Mouse (Mus musculus) lung, embryonic 15.5 days (tissue): ENCODE measurements at regions not wholly inside any gene's neighbourhood (a gene's known extent, or its start where the extent isn't known, plus 50 kb on each side); places are given as distances from the start of the nearest gene placed in this dataset.

Experiments used
- ATAC-seq: fragments of 200-750 bp; cut with Nextera tagmentation; 2 replicates; pipeline ENCODE4 v1.8.0; 2017; ENCODE audit warnings: moderate number of reproducible peaks, borderline replicate concordance; ENCODE audit not compliant: low FRiP score, low TSS enrichment; ENCODE audit errors: extremely low read depth
- H3K27ac ChIP-seq: fragments of 300-500 bp; sonication (generic); 2 replicates; pipeline ENCODE4 v1.5.1; 2015; ENCODE audit warnings: moderate library complexity, mild to moderate bottlenecking, inconsistent platforms
- H3K27me3 ChIP-seq: fragments of 300-500 bp; sonication (generic); 2 replicates; pipeline ENCODE4 v1.6.1; 2015; ENCODE audit warnings: inconsistent platforms
- H3K36me3 ChIP-seq: fragments of 300-500 bp; sonication (generic); 2 replicates; pipeline ENCODE4 v1.6.1; 2015; ENCODE audit warnings: inconsistent platforms
- H3K4me1 ChIP-seq: fragments of 300-500 bp; sonication (generic); 2 replicates; pipeline ENCODE4 v1.6.1; 2015; ENCODE audit warnings: inconsistent platforms
- H3K4me2 ChIP-seq: fragments of 300-500 bp; sonication (generic); 2 replicates; pipeline ENCODE4 v1.6.1; 2015; ENCODE audit warnings: inconsistent platforms, mild to moderate bottlenecking, moderate library complexity
- H3K4me3 ChIP-seq: fragments of 300-500 bp; sonication (generic); 2 replicates; pipeline ENCODE4 v1.5.1; 2015; ENCODE audit warnings: mild to moderate bottlenecking, inconsistent platforms
- H3K9ac ChIP-seq: fragments of 300-500 bp; sonication (generic); 2 replicates; pipeline ENCODE4 v1.6.1; 2015; ENCODE audit warnings: inconsistent platforms
- H3K9me3 ChIP-seq: fragments of 300-500 bp; sonication (generic); 2 replicates; pipeline ENCODE4 v1.6.1; 2016; ENCODE audit warnings: inconsistent platforms
- WGBS: fragments of 180-500 bp; shearing (Covaris S2); methylation state at CpG from one replicate; pipeline ENCODE4 v1.1.7; 2015; 5-methylcytosine and 5-hydroxymethylcytosine counted together

DNA sequence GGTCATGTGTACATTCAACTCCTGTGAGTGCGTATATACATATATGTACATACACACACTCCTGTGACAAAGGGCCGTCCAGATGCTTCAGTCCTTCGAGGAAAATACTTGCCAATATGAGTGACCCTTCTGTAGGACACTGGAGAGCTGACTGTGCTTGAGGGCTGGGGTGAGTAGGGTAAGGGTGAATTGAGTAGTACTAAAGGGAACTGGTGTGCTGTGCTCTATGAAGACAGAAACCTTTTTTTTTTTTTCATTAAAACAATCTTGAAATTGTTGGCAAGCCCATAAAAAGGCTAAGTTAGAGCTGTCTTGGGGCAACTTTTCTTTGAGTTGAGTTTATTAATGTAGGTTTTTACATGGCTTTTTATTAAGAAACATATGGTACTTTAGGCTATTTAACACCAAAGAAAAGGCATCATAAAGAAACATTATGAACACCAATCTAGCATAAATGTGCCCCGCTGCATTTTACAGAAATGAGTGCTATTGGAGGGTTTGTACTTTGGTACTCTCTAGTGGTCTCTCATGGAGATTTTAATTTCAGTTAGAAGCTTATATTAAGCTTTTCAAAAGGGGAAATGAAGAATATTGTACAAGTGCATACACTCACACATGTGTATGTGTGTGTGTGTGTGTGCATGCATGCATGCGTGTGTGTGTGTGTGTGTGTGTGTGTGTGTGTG, 718.5 kb upstream of the 2610301B20Rik start:
- no peaks in the 10 kb centered on the region for H3K4me1 ChIP-seq
- H3K4me2 ChIP-seq, result no peak overlapping the region
- no peak overlapping the region for H3K9ac ChIP-seq
- no peaks in the 10 kb centered on the region for H3K27me3 ChIP-seq
- H3K27ac ChIP-seq, result no peak overlapping the region
- no peaks in the 10 kb centered on the region for H3K9me3 ChIP-seq
- H3K36me3 ChIP-seq, result no peaks in the 10 kb centered on the region
- no peak overlapping the region for H3K4me3 ChIP-seq
- WGBS, result 78% methylated on average over 5 of the region's 5 CpGs
- no peak for ATAC-seq

DNA sequence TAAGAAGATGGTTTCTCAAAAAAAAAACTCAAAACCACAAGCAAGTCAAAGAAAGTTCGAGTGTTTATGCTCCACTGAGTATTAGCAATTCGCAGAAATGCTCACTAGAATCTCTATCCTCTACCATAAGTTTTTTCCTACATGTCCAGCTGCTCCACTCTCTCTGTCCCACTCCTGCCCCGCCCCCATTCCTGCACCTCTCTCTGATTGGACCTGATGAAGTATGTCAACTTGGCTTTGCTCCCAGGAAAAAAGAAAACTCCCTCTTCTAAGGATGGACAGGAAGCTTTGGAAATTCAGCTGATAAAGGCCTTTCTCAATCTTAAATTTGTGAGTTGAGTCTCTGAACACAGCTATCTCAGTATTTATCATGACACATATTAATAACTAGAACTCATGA, 684.4 kb upstream of the 2610301B20Rik start:
- peak; percentile 82; the same call in 1 of the 2 replicates for ATAC-seq
- no peak overlapping the region for H3K9ac ChIP-seq
- no peak overlapping the region for H3K4me2 ChIP-seq
- WGBS, result 37% methylated on average over 3 of the region's 3 CpGs
- H3K27me3 ChIP-seq, result no peaks in the 10 kb centered on the region
- H3K9me3 ChIP-seq, result no peaks in the 10 kb centered on the region
- no peak overlapping the region for H3K27ac ChIP-seq
- no peaks in the 10 kb centered on the region for H3K36me3 ChIP-seq
- H3K4me1 ChIP-seq, result no peaks in the 10 kb centered on the region
- no peak overlapping the region for H3K4me3 ChIP-seq

DNA sequence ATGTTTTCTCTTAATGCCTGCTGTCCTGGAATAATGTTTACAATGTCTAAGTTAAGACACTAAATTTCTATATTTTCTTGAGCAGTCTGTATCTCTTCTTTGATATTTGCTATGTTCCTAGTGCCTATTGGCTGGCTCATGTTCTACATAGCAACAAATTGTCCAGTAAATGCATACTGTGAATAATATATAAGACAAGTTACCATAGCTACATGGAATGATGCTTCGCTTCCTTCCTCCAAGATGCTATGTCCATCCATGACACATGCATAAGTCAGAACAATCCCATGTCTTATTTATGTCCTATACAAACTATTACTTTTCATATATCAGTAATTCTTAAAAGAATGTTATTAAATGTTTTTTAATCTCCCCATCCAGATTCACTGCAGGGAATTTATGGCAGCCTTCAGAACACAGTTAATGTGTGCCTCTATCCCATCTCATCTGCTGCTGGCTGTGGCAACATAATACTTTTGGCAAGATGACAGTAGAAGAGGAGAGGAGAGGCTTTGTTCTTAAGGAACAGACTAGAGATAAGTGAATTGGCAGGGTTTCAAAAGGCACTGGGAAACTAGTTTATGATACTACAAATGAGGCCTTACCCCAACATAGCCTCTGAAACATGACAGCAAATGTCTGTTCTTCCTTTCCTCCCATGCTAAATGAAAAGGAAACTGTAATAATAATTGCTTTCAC, 676.9 kb upstream of the 2610301B20Rik start:
- Histone ChIP-seq H3K9ac (no peak overlapping the region), H3K36me3 (no peaks in the 10 kb centered on the region), H3K27me3 (no peaks in the 10 kb centered on the region), H3K9me3 (no peaks in the 10 kb centered on the region), H3K4me1 (no peaks in the 10 kb centered on the region), H3K27ac (no peak overlapping the region), H3K4me3 (no peak overlapping the region), H3K4me2 (no peak overlapping the region)
- 59% methylated on average over 1 of the region's 1 CpGs for WGBS
- peak; percentile 85 for ATAC-seq

DNA sequence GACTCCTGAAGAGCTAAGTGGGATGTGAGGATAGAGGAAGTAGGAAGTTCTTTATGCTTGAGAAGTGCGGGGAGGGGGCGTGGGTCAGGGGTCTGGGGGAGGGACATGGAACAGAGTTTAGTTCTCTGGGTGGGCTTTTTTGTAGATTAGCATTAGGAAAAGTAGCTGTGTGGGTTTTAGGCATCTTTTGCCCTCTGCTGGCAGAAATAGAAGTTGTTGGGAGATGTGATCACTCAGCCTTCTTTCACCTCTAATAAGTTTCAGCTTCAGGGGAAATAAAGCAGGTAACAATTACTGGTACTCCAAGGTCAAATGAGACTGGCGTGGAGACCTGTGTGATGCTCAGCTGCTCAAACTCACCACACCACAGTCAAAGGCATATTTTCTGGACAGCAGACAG, 672.5 kb upstream of the 2610301B20Rik start:
- Histone ChIP-seq H3K9ac (no peak overlapping the region), H3K4me2 (no peak overlapping the region), H3K36me3 (no peaks in the 10 kb centered on the region), H3K27me3 (no peaks in the 10 kb centered on the region), H3K27ac (no peak overlapping the region), H3K4me1 (no peaks in the 10 kb centered on the region), H3K9me3 (no peaks in the 10 kb centered on the region), H3K4me3 (no peak overlapping the region)
- WGBS, result 39% methylated on average over 3 of the region's 3 CpGs
- ATAC-seq, result no peak

DNA sequence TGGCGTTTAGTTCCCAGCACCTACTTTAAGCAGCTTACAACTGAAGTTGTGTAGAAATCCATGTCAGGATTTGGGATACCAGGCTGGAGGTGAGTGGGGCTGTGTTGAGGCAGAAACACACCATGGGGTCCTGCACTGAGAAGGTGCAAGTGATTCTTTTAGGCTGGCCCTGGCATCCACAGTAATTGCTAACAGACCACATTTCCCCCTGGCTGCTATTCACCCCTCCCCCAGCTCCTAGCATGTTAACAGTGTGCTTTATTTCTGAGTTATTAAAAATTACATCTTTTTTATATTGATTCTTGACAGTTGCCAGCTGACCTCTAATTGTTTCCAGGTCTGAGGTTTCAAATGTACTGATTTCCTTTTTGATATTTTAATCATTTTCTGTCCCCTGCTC, 670.1 kb upstream of the 2610301B20Rik start:
- H3K9ac ChIP-seq, result no peak overlapping the region
- no peak overlapping the region for H3K27ac ChIP-seq
- WGBS, result 85% methylated on average over 1 of the region's 1 CpGs
- no peak overlapping the region for H3K4me3 ChIP-seq
- no peak for ATAC-seq
- no peaks in the 10 kb centered on the region for H3K36me3 ChIP-seq
- no peaks in the 10 kb centered on the region for H3K27me3 ChIP-seq
- H3K4me1 ChIP-seq, result no peaks in the 10 kb centered on the region
- no peaks in the 10 kb centered on the region for H3K9me3 ChIP-seq
- no peak overlapping the region for H3K4me2 ChIP-seq

DNA sequence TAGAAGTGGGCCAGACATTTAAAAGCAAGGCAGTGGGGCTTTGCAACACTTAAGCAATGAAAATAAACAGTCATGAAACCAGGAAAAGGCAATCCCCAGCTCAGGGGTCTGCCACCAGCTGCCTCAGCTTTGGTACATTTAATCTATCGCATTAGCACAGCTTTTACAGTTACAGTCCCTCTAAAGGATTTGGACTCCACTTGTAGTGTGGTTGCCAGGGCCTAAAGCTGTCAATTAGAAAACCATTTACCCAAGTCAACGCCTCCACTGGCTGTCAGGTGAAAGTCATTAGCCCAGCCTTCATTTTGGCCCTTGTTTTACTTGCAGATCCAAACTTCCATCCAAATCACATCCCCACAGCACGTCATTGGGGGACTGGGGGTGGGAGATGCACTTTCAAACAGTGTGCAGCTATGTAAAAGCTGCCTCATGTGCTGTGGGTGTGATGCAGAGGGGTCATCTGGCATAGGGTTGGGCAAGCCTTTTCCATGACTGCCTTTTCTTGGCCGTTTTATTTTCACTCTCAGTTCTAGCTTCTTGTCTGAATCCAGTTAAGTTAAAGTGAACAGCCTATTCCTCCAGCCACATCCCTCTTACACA, 664.9 kb upstream of the 2610301B20Rik start:
- no peak overlapping the region for H3K27ac ChIP-seq
- H3K4me2 ChIP-seq, result no peak overlapping the region
- no peaks in the 10 kb centered on the region for H3K27me3 ChIP-seq
- WGBS, result 50% methylated on average over 4 of the region's 4 CpGs
- H3K9me3 ChIP-seq, result no peaks in the 10 kb centered on the region
- no peaks in the 10 kb centered on the region for H3K36me3 ChIP-seq
- H3K4me1 ChIP-seq, result no peaks in the 10 kb centered on the region
- no peak overlapping the region for H3K9ac ChIP-seq
- no peak for ATAC-seq
- no peak overlapping the region for H3K4me3 ChIP-seq

DNA sequence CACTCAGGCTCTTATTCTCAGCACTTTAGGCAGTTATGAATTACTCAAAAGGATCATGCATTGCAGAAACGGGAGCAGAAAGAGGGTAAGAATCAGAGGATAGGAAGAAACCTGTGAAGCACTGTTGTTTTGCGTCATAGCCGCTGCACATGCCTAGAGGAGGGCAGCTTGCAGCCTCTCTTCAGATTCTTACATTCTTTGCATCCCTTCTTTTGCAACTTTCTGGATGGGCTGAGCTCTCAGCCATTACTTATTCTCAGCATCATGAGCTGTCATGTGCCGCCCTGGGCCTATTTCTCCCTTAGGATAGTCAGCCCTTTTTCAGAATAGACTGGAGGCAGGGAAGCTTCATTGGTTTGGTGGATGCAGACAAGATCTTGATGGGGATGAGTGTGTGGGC, 663.0 kb upstream of the 2610301B20Rik start:
- Histone ChIP-seq H3K36me3 (no peaks in the 10 kb centered on the region), H3K27me3 (no peaks in the 10 kb centered on the region), H3K4me3 (no peak overlapping the region), H3K4me1 (no peaks in the 10 kb centered on the region), H3K9me3 (no peaks in the 10 kb centered on the region), H3K9ac (no peak overlapping the region), H3K4me2 (no peak overlapping the region), H3K27ac (no peak overlapping the region)
- ATAC-seq, result no peak
- WGBS, result 79% methylated on average over 4 of the region's 4 CpGs

DNA sequence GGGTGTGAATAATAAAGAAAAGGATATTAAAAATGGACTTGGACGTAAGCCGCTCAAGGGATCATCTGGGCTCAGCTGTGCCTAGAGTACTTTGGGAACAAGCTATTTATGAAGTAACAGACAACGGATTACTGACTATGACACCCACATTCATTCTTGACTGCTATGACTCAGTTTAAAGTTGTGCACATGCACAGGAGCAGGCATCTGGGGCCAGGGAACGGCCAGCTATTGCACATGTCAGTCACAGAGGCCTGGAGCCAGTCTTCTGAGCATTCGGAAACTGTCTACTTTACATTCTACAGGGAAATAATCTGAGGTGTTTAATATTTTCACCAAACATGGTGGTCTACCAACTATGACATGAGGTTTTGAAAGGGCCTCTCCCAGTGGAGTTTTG, 639.0 kb upstream of the 2610301B20Rik start:
- Histone ChIP-seq H3K9ac (no peak overlapping the region), H3K4me2 (no peak overlapping the region), H3K36me3 (no peaks in the 10 kb centered on the region), H3K4me1 (no peaks in the 10 kb centered on the region), H3K4me3 (no peak overlapping the region), H3K27ac (no peak overlapping the region), H3K9me3 (no peaks in the 10 kb centered on the region), H3K27me3 (no peaks in the 10 kb centered on the region)
- WGBS, result 88% methylated on average over 5 of the region's 5 CpGs
- ATAC-seq, result no peak

DNA sequence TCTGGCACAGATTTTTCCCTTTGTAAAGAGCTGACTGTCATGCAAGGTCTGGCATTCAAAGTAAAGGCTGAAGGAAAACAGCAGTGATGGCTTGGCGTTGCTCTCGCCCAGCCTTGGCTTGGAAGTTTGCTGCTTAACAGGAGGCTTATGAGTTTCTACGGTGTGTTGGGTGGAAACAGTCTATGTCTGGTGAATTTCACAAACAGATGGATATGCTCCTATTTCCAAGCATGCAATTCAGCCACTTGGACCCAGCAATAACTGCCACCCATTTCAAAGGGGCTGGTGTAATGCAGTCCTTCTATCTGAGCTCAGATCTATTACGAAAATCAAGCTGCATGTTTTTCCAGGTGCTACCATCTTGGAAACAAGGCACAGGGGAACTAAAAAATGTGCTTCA, 632.2 kb upstream of the 2610301B20Rik start:
- Histone ChIP-seq H3K9me3 (no peaks in the 10 kb centered on the region), H3K27ac (no peak overlapping the region), H3K27me3 (no peaks in the 10 kb centered on the region), H3K4me3 (no peak overlapping the region), H3K36me3 (no peaks in the 10 kb centered on the region), H3K4me1 (no peaks in the 10 kb centered on the region), H3K9ac (no peak overlapping the region), H3K4me2 (no peak overlapping the region)
- 80% methylated on average over 4 of the region's 4 CpGs for WGBS
- ATAC-seq, result no peak

DNA sequence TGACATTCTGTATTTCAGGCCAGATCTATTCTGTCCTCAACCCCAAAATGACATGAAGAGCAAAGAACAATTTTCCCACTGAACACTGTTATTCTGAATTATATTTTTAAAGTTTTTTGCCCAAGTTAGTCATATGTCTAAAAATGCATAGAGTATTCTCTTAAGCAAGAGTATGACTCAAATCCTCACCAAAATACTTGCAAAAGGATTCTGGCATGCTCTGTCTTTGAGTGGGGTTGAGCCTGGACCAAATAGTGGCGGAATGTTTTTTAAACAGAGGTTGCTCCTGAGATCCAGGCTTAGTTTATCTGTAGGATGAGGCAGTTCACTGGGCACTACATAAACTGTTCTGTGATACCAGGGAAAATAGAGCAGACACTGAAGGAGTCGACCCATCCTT, 631.4 kb upstream of the 2610301B20Rik start:
- Histone ChIP-seq H3K9me3 (no peaks in the 10 kb centered on the region), H3K4me3 (no peak overlapping the region), H3K4me2 (no peak overlapping the region), H3K36me3 (no peaks in the 10 kb centered on the region), H3K4me1 (no peaks in the 10 kb centered on the region), H3K27ac (no peak overlapping the region), H3K9ac (no peak overlapping the region), H3K27me3 (no peaks in the 10 kb centered on the region)
- no peak for ATAC-seq
- WGBS, result 67% methylated on average over 2 of the region's 2 CpGs

DNA sequence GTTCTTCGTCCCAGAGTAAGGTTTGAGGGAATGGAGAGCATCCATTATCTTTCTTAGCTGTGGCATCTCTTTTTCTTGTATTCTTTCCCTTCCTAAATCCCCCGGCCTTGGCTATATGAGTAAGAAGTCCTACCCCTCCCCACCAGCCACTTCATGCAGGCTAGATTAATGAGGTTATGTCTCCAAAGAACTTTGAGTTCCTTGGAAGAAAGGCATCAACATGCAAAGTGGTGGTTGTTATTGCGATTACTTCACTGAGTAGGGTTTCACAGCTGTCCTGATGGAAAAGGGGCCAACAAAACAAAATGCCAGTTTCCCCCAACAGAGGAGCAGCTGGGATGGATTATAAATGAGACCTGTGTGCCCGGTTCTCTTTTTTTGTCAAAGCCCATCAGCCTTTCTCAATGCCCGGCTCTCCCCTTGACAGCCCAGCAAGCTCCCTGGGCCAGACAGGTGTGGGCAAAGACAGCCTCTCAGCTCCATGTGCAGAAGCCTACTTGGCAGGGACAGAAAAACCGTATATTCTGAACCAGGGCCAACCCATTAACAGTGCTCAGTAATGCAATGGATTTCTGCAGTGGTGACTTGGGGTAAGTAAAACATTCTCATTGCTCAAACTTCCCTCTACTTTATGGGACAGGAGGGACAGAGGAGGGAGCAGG, 620.1 kb upstream of the 2610301B20Rik start:
- ATAC-seq, result no peak
- H3K36me3 ChIP-seq, result no peaks in the 10 kb centered on the region
- H3K4me1 ChIP-seq, result no peaks in the 10 kb centered on the region
- WGBS, result 67% methylated on average over 6 of the region's 6 CpGs
- H3K4me2 ChIP-seq, result no peak overlapping the region
- H3K27ac ChIP-seq, result no peak overlapping the region
- no peaks in the 10 kb centered on the region for H3K27me3 ChIP-seq
- no peaks in the 10 kb centered on the region for H3K9me3 ChIP-seq
- H3K9ac ChIP-seq, result no peak overlapping the region
- no peak overlapping the region for H3K4me3 ChIP-seq

DNA sequence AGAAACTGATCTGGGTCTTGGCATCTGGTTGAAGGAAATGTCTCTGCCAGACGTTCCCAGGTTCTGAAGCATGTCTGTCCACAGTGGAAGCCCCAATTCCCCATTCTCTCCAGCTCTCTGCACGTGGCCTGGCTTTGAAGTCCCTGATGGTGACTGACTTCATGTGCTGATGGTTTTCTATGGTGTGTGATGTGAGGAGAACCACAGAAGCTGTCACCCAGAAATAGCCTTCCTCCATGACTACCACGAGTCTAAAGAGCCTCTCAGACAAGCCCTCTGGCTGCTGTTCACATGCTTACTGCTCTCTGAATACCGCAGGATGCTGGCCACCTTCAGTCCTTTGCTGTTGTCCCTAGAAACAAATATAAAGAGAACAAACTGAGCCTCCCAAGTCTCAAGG, 616.8 kb upstream of the 2610301B20Rik start:
- no peaks in the 10 kb centered on the region for H3K4me1 ChIP-seq
- no peaks in the 10 kb centered on the region for H3K36me3 ChIP-seq
- no peak for ATAC-seq
- H3K9ac ChIP-seq, result no peak overlapping the region
- H3K4me3 ChIP-seq, result no peak overlapping the region
- no peak overlapping the region for H3K27ac ChIP-seq
- no peak overlapping the region for H3K4me2 ChIP-seq
- no peaks in the 10 kb centered on the region for H3K27me3 ChIP-seq
- 41% methylated on average over 4 of the region's 4 CpGs for WGBS
- no peaks in the 10 kb centered on the region for H3K9me3 ChIP-seq
